Mouse (Mus musculus): ENCODE results near the gene Hmcn2. TPM values are rescaled to one million over a fixed set of nuclear protein-coding genes. Genes with fewer than 3 reads are reported as not detected.

Hmcn2 gene
- polyA plus RNA-seq, 1 experiment from 2014 or later = 0.10 TPM

- ATAC-seq (ENCODE audit: low FRiP score) = no peak
- no peak overlapping the region for H3K4me2 ChIP-seq
- no peak overlapping the region for H3K27ac ChIP-seq (ENCODE audit: low read depth, low read length)
- WGBS = 73% methylated on average over 6 of the region's 10 CpGs
- no peaks in the 10 kb centered on the region for H3K9me3 ChIP-seq (ENCODE audit: control insufficient read depth, low read length)
- DNase-seq (ENCODE audit: low spot score, missing footprints) = no peak
- H3K4me3 ChIP-seq (ENCODE audit: low read depth, low read length) = no peak overlapping the region
- H3K27me3 ChIP-seq (ENCODE audit: control insufficient read depth, insufficient read depth, low read length) = no peaks in the 10 kb centered on the region; the same call in 1 of the 2 replicates
- H3K9ac ChIP-seq (ENCODE audit: low read length) = no peak overlapping the region
- H3K4me1 ChIP-seq (ENCODE audit: control insufficient read depth, insufficient read depth, low read length) = no peaks in the 10 kb centered on the region
- no peaks in the 10 kb centered on the region for H3K36me3 ChIP-seq (ENCODE audit: control insufficient read depth, insufficient read depth, low read length)
Observed at GRCm38 (mm10) chr2:31416968-31417367, 102.8 kb downstream of the Hmcn2 start.

- no peaks in the 10 kb centered on the region for H3K4me1 ChIP-seq (ENCODE audit: control insufficient read depth, insufficient read depth, low read length)
- no peaks in the 10 kb centered on the region; the same call in 1 of the 2 replicates for H3K27me3 ChIP-seq (ENCODE audit: control insufficient read depth, insufficient read depth, low read length)
- H3K4me3 ChIP-seq (ENCODE audit: low read depth, low read length) = no peak overlapping the region
- H3K36me3 ChIP-seq (ENCODE audit: control insufficient read depth, insufficient read depth, low read length) = no peaks in the 10 kb centered on the region
- ATAC-seq (ENCODE audit: low FRiP score) = no peak
- no peaks in the 10 kb centered on the region for H3K9me3 ChIP-seq (ENCODE audit: control insufficient read depth, low read length)
- H3K4me2 ChIP-seq = no peak overlapping the region
- DNase-seq (ENCODE audit: low spot score, missing footprints) = no peak
- WGBS = 83% methylated on average over 5 of the region's 5 CpGs
- H3K9ac ChIP-seq (ENCODE audit: low read length) = no peak overlapping the region
- no peak overlapping the region for H3K27ac ChIP-seq (ENCODE audit: low read depth, low read length)
Observed at GRCm38 (mm10) chr2:31418021-31418420, 103.8 kb downstream of the Hmcn2 start.

GRCm38 (mm10) chr2:31418571-31418970 is 104.4 kb downstream of the Hmcn2 start:
- H3K4me2 ChIP-seq = no peak overlapping the region
- no peaks in the 10 kb centered on the region for H3K4me1 ChIP-seq (ENCODE audit: control insufficient read depth, insufficient read depth, low read length)
- H3K9ac ChIP-seq (ENCODE audit: low read length) = no peak overlapping the region; the same call in 1 of the 2 replicates
- no peak overlapping the region for H3K27ac ChIP-seq (ENCODE audit: low read depth, low read length)
- H3K4me3 ChIP-seq (ENCODE audit: low read depth, low read length) = no peak overlapping the region
- ATAC-seq (ENCODE audit: low FRiP score) = peak; percentile 77
- no peaks in the 10 kb centered on the region for H3K9me3 ChIP-seq (ENCODE audit: control insufficient read depth, low read length)
- WGBS = 24% methylated on average over 8 of the region's 8 CpGs
- peak; percentile 88 for DNase-seq (ENCODE audit: low spot score, missing footprints)
- H3K36me3 ChIP-seq (ENCODE audit: control insufficient read depth, insufficient read depth, low read length) = no peaks in the 10 kb centered on the region
- no peaks in the 10 kb centered on the region; the same call in 1 of the 2 replicates for H3K27me3 ChIP-seq (ENCODE audit: control insufficient read depth, insufficient read depth, low read length)

GRCm38 (mm10) chr2:31420914-31421313 is 106.7 kb downstream of the Hmcn2 start:
- DNase-seq (ENCODE audit: low spot score, missing footprints) (no peak), ATAC-seq (ENCODE audit: low FRiP score) (no peak)
- no peak overlapping the region for H3K4me2 ChIP-seq
- H3K4me1 ChIP-seq (ENCODE audit: control insufficient read depth, insufficient read depth, low read length) = no peaks in the 10 kb centered on the region
- no peaks in the 10 kb centered on the region for H3K36me3 ChIP-seq (ENCODE audit: control insufficient read depth, insufficient read depth, low read length)
- no peak overlapping the region for H3K9ac ChIP-seq (ENCODE audit: low read length)
- H3K4me3 ChIP-seq (ENCODE audit: low read depth, low read length) = no peak overlapping the region
- 84% methylated on average over 6 of the region's 6 CpGs for WGBS
- no peaks in the 10 kb centered on the region for H3K27me3 ChIP-seq (ENCODE audit: control insufficient read depth, insufficient read depth, low read length)
- no peaks in the 10 kb centered on the region for H3K9me3 ChIP-seq (ENCODE audit: control insufficient read depth, low read length)
- H3K27ac ChIP-seq (ENCODE audit: low read depth, low read length) = no peak overlapping the region

GRCm38 (mm10) chr2:31422576-31422975 is 108.4 kb downstream of the Hmcn2 start:
- H3K4me3 ChIP-seq (ENCODE audit: low read depth, low read length) = no peak overlapping the region
- H3K4me2 ChIP-seq = no peak overlapping the region
- H3K4me1 ChIP-seq (ENCODE audit: control insufficient read depth, insufficient read depth, low read length) = no peaks in the 10 kb centered on the region
- H3K27ac ChIP-seq (ENCODE audit: low read depth, low read length) = no peak overlapping the region
- DNase-seq (ENCODE audit: low spot score, missing footprints) = no peak
- no peak overlapping the region for H3K9ac ChIP-seq (ENCODE audit: low read length)
- no peaks in the 10 kb centered on the region for H3K27me3 ChIP-seq (ENCODE audit: control insufficient read depth, insufficient read depth, low read length)
- ATAC-seq (ENCODE audit: low FRiP score) = no peak
- no peaks in the 10 kb centered on the region for H3K9me3 ChIP-seq (ENCODE audit: control insufficient read depth, low read length)
- no peaks in the 10 kb centered on the region for H3K36me3 ChIP-seq (ENCODE audit: control insufficient read depth, insufficient read depth, low read length)
- 77% methylated on average over 6 of the region's 6 CpGs for WGBS

- Histone ChIP-seq H3K27ac (ENCODE audit: low read depth, low read length) (no peak overlapping the region), H3K9me3 (ENCODE audit: control insufficient read depth, low read length) (no peaks in the 10 kb centered on the region), H3K27me3 (ENCODE audit: control insufficient read depth, insufficient read depth, low read length) (no peaks in the 10 kb centered on the region; the same call in 1 of the 2 replicates), H3K4me2 (no peak overlapping the region), H3K9ac (ENCODE audit: low read length) (no peak overlapping the region), H3K4me1 (ENCODE audit: control insufficient read depth, insufficient read depth, low read length) (no peaks in the 10 kb centered on the region), H3K4me3 (ENCODE audit: low read depth, low read length) (no peak overlapping the region), H3K36me3 (ENCODE audit: control insufficient read depth, insufficient read depth, low read length) (no peaks in the 10 kb centered on the region)
- ATAC-seq (ENCODE audit: low FRiP score) (no peak), DNase-seq (ENCODE audit: low spot score, missing footprints) (no peak)
- WGBS = 84% methylated on average over 5 of the region's 5 CpGs
Observed at GRCm38 (mm10) chr2:31431477-31431876, 117.3 kb downstream of the Hmcn2 start.

- Histone ChIP-seq H3K4me1 (ENCODE audit: control insufficient read depth, insufficient read depth, low read length) (no peaks in the 10 kb centered on the region), H3K36me3 (ENCODE audit: control insufficient read depth, insufficient read depth, low read length) (no peaks in the 10 kb centered on the region), H3K4me3 (ENCODE audit: low read depth, low read length) (no peak overlapping the region), H3K27me3 (ENCODE audit: control insufficient read depth, insufficient read depth, low read length) (no peaks in the 10 kb centered on the region; the same call in 1 of the 2 replicates), H3K4me2 (no peak overlapping the region), H3K9ac (ENCODE audit: low read length) (no peak overlapping the region), H3K27ac (ENCODE audit: low read depth, low read length) (no peak overlapping the region), H3K9me3 (ENCODE audit: control insufficient read depth, low read length) (no peaks in the 10 kb centered on the region)
- WGBS = 80% methylated on average over 10 of the region's 10 CpGs
- DNase-seq (ENCODE audit: low spot score, missing footprints) (no peak), ATAC-seq (ENCODE audit: low FRiP score) (no peak)
Observed at GRCm38 (mm10) chr2:31434746-31435145, 120.5 kb downstream of the Hmcn2 start.

GRCm38 (mm10) chr2:31435567-31435966 is 121.4 kb downstream of the Hmcn2 start:
- DNase-seq (ENCODE audit: low spot score, missing footprints) = peak; percentile 92
- WGBS = 39% methylated on average over 6 of the region's 6 CpGs

GRCm38 (mm10) chr2:31437480-31438245 is 123.4 kb downstream of the Hmcn2 start:
- DNase-seq (ENCODE audit: low spot score, missing footprints) (peak; percentile 77), ATAC-seq (ENCODE audit: low FRiP score) (no peak)
- Histone ChIP-seq H3K27me3 (ENCODE audit: control insufficient read depth, insufficient read depth, low read length) (no peaks in the 10 kb centered on the region; the same call in 1 of the 2 replicates), H3K36me3 (ENCODE audit: control insufficient read depth, insufficient read depth, low read length) (no peaks in the 10 kb centered on the region), H3K9ac (ENCODE audit: low read length) (no peak overlapping the region), H3K4me1 (ENCODE audit: control insufficient read depth, insufficient read depth, low read length) (no peaks in the 10 kb centered on the region), H3K4me2 (no peak overlapping the region), H3K27ac (ENCODE audit: low read depth, low read length) (no peak overlapping the region), H3K9me3 (ENCODE audit: control insufficient read depth, low read length) (no peaks in the 10 kb centered on the region), H3K4me3 (ENCODE audit: low read depth, low read length) (no peak overlapping the region)
- WGBS = 72% methylated on average over 14 of the region's 14 CpGs

More at GRCm38 (mm10) chr2:31435567-31435966, 121.4 kb downstream of the Hmcn2 start:
- H3K4me3 ChIP-seq (ENCODE audit: low read depth, low read length) = no peak overlapping the region
- no peaks in the 10 kb centered on the region for H3K4me1 ChIP-seq (ENCODE audit: control insufficient read depth, insufficient read depth, low read length)
- no peaks in the 10 kb centered on the region for H3K9me3 ChIP-seq (ENCODE audit: control insufficient read depth, low read length)
- H3K36me3 ChIP-seq (ENCODE audit: control insufficient read depth, insufficient read depth, low read length) = no peaks in the 10 kb centered on the region
- no peak overlapping the region for H3K9ac ChIP-seq (ENCODE audit: low read length)
- H3K27me3 ChIP-seq (ENCODE audit: control insufficient read depth, insufficient read depth, low read length) = no peaks in the 10 kb centered on the region; the same call in 1 of the 2 replicates
- H3K4me2 ChIP-seq = no peak overlapping the region
- ATAC-seq (ENCODE audit: low FRiP score) = no peak
- no peak overlapping the region for H3K27ac ChIP-seq (ENCODE audit: low read depth, low read length)
